Mouse (Mus musculus): Measurements from ENCODE around the gene Ankrd31.
"Not testable (repeated sequence)": the region's sequence is repeated elsewhere in the genome, so short reads cannot be mapped to it uniquely, and the experiment has no call there.

Ankrd31 gene

DNA sequence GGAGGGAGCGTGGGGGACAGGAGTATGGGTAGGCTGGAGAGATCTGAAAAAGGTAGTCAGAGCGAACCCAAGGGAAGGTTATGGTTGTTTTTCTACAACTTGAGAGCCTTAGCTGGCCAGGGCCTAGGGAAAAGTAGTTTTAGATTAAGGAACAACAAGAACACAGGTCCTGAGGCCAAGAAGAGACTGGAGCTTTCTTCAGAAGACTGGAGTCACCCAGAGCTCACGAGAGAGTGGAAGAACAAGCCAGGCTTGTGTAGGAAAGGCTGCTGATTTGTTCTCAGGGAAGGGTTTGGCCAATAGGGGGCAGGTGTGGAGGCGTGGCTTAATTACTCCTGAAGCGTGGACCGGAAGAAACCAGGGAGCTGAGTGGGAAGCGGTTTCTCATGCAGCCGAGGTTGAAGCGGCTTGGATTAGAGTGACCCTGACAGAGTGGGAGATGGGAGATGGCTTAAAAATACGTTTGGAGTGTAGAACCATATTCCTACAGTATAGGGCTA is 189.0 kb downstream of the Ankrd31 start:
- in situ Hi-C loops (cut with MboI, MseI): no loop called here

DNA sequence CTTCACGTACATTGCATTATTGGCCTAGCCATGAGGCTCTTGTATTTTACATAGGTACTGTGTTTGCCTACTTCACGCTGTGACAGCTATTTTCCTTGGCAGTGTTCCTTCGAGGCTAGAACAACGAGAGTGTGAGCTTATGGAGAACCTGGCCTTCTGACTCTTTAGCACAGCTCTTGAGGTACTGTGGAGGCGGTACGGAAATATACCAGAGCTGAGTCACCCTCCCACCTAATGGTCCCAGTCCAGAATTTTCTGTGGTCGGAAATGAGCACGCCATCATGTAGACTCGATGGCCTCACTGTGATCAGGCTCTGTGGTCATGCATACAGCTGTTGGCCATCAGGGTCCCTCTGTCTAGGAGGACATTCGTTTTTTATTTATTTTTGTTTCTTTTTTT is 191.6 kb downstream of the Ankrd31 start:
- in situ Hi-C loops (cut with MboI, MseI): no loop called here

DNA sequence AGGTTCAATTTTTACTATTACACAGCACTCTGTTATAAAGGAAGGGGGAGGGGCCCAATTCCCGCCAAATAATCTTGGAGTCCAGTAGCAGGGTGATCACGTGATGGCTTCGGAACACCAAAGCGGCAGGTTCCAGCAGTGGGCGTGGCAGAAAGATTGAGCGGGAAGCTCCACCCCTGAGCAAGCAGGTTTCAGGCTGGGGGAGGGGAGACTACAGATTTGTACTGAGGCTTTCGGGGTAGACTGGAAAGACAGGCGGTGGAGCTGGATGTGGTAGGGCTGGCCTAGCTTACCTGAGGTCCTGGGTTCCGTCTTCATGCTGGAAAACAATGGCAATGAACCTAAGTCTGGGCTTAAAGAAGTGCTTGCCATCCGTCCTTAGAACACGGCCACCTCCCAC is 193.4 kb downstream of the Ankrd31 start:
- in situ Hi-C loops (cut with MboI, MseI): not testable (repeated sequence)

DNA sequence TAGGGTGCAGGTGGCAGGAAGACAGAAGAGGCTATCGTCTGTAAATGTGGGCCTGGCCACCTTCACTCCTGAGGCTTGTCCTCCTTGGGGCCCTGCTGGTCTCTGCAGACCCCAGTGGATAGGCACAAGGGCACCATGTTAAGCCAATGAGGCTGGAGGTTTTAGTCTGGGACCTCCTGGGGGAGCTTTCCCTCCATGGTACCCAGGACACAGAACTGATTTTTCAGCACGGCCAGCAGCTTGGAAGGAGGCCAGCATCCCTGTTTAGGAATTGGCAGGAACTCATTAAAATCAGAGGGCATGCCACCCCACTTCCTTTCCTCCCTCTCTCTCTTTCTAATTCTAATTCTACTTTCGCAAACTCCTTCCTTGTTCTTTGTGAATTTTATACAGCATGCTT is 195.5 kb downstream of the Ankrd31 start:
- in situ Hi-C loops (cut with MboI, MseI): no loop called here

DNA sequence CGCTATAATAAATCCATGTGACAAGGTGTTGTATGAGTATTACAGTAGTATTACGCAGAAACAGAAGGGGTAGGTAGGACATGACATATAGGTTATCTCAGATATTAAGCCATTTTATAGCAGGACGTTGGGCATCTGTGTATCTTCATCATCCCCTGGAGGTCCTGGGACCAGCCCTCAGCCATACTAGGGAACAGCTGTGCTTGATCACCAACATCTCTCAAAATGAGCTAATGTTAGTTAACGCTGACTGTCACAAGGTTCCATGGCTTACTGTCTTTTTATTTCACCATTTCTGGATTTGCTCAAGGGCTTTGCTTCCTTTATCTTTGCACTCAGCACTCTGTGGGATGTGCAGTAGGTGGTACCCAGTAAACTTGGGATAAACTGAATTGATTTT is 197.7 kb downstream of the Ankrd31 start:
- in situ Hi-C loops (cut with MboI, MseI): no loop called here

DNA sequence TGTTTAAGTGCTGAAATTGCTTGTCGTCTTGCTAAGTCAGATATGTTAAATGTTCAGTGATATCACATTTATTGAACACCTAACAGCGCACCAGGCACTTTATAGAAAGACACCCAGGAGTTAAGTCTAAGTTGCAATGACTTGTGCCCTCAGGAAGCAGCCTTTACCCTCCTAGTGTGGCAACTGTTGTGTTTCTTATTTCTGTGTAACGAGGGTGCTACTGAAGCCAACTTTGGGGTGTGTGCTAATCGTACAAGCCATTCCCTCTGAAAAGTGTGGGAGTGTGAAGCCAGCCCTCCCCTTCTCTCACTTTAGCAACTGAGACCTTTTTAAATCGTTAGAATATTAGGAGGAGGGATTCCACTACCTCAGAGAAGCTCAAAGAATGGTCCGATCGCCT is 199.7 kb downstream of the Ankrd31 start:
- in situ Hi-C loops (cut with MboI, MseI): no loop called here

DNA sequence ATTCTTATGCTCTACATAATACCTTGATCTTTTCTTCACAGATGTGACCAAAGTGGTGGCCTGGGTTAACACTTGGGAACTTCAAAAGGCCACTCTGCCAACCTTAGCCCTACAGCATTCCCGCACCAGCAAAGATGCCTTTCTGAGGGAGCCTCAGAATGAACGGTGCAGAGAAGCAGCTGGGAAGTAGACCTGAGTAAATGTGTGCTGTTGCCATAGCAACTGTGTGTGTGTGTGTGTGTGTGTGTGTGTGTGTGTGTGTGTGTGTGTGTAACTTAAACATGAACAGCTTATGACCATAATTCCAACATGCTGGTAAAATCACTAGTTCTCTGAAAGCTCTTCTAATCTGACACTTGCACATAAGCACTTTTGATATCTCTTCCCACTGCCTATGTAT is 203.8 kb downstream of the Ankrd31 start:
- in situ Hi-C loops (cut with MboI, MseI): no loop called here

DNA sequence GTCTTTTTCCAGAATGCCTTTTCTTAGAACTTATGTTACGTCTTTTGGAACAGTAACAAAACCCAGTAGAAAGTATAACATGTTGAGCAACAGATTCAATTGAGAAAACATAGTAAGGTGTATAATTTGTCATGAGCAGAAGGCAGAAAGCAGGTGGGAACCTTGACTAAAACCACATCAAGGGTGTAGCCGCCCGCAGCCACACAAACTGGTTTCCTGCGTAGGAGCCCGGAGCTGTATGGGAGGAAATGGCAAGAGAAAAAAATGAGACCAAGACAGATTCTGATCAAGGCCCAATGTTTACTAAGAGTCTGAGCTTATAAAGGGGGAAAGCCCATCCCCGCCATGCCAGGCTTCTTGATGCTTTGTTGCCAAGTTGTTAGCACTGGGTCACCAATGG is 208.4 kb downstream of the Ankrd31 start:
- in situ Hi-C loops (cut with MboI, MseI): no loop called here

Measured in T-helper 1 cell (primary cell).